In genomic region chr3:146964384-146964783, GRCm38 (mm10) we compare ENCODE assay signal across 20 mouse cellular contexts.
"Had no signal": no experiment of that assay in that cellular context is flagged by ENCODE, and none has a peak within 500 bp of the region (broad histone marks: within the 10 kb centered on the region; RNA-seq: fewer than 3 reads in every experiment).

No protein-coding gene starts in this region.

- H3K36me3 ChIP-seq: kidney, embryonic 15.5 days; limb, embryonic 10.5 days; limb, embryonic 13.5 days; liver, embryonic 13.5 days; midbrain, embryonic 10.5 days; stomach, embryonic 15.5 days had no signal

- DNase-seq: kidney, adult 11 months; kidney, adult 8-10 months; kidney, postnatal 10 days; kidney, postnatal 36 days; liver, embryonic 13.5 days; lung, adult 2 months; lung, postnatal 14 days; lung, postnatal 4 days; spleen, adult 18-20 months; thymus, postnatal 25 days had no signal

- H3K9ac ChIP-seq: kidney, embryonic 15.5 days; limb, embryonic 13.5 days; liver, embryonic 13.5 days; midbrain, embryonic 13.5 days; neural tube, embryonic 13.5 days; stomach, embryonic 15.5 days had no signal

- H3K4me2 ChIP-seq: kidney, embryonic 15.5 days; limb, embryonic 13.5 days; liver, embryonic 13.5 days; midbrain, embryonic 13.5 days; neural tube, embryonic 13.5 days; stomach, embryonic 15.5 days had no signal

- H3K27ac ChIP-seq: kidney, embryonic 15.5 days; limb, embryonic 10.5 days; limb, embryonic 13.5 days; liver, embryonic 13.5 days; midbrain, embryonic 10.5 days; midbrain, embryonic 13.5 days; neural tube, embryonic 13.5 days; stomach, embryonic 15.5 days had no signal

- H3K9me3 ChIP-seq: kidney, embryonic 15.5 days; limb, embryonic 10.5 days; limb, embryonic 13.5 days; liver, embryonic 13.5 days; midbrain, embryonic 10.5 days; midbrain, embryonic 13.5 days; neural tube, embryonic 13.5 days; stomach, embryonic 15.5 days had no signal

- H3K4me1 ChIP-seq: kidney, embryonic 15.5 days; limb, embryonic 10.5 days; limb, embryonic 13.5 days; liver, embryonic 13.5 days; megakaryocyte, embryonic 14.5 days; stomach, embryonic 15.5 days had no signal

- ATAC-seq: midbrain, embryonic 13.5 days; midbrain, embryonic 16.5 days had no signal

- H3K27me3 ChIP-seq: kidney, embryonic 15.5 days; limb, embryonic 13.5 days; liver, embryonic 13.5 days; megakaryocyte, embryonic 14.5 days; midbrain, embryonic 13.5 days; neural tube, embryonic 13.5 days; stomach, embryonic 15.5 days had no signal

- H3K4me3 ChIP-seq: kidney, embryonic 15.5 days; limb, embryonic 10.5 days; limb, embryonic 13.5 days; liver, embryonic 13.5 days; megakaryocyte, embryonic 14.5 days; midbrain, embryonic 10.5 days; midbrain, embryonic 13.5 days; myocyte; neural tube, embryonic 13.5 days; stomach, embryonic 15.5 days had no signal
